Mouse (Mus musculus) thymus, postnatal 36 days (tissue): ENCODE results near the gene Tmem201.

Source experiments
- DNase-seq, 2 experiments: peaks; one replicate each; pipeline ENCODE4 v3.0.0; 2022; ENCODE audit warnings: mixed read lengths in 2 of 2

Tmem201 gene

DNA sequence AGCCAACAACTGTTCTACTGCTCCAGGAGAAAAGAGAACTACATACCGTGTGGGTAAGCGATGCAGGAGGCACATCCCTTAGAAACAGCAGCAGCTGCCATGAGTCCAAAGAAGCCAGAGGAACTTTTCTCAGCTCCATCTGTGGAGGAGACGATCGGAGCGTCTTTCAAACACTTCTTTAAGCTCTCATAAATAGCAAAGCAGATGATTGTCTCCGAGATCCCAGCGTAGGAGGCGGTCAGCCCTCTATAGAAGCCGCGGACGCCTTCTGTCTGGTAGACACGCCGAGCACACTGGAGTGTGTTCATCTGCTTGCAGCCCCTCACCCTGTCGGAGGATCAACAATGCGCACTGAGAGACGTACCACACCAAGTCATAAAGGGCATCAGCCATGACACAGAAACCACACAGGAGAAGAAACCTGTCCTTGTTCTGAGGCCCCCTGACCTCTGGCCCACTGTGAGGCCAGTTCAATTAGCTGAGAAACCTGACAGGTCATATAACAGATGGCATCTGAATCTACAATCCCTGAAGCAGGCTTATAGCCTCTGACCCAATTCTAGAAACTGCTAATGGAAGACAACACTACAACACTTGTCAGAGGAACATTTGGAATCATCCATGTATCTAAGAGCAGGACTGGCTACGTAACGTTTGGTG lies 11.3 kb upstream of the Tmem201 start:
- no peak for DNase-seq

DNA sequence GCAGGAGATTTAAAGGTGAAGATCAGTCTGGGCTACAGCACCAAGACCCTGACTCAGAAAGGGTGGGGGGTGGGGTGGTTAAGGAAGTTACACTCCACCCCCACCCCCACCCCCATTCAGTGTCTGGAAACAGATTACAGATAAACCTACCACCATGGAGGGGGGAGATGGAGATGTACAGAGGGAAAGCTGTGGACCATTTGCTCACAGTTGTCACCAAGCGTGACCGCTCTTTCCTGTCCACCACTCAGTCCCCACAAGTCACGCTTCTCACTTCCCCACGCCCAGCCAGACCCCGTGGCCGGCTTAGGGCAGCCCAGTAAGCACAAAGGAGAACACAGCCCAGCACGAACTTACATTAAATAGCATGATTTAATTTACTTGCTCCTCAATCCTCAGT lies 6.3 kb upstream of the Tmem201 start:
- DNase-seq: no peak

DNA sequence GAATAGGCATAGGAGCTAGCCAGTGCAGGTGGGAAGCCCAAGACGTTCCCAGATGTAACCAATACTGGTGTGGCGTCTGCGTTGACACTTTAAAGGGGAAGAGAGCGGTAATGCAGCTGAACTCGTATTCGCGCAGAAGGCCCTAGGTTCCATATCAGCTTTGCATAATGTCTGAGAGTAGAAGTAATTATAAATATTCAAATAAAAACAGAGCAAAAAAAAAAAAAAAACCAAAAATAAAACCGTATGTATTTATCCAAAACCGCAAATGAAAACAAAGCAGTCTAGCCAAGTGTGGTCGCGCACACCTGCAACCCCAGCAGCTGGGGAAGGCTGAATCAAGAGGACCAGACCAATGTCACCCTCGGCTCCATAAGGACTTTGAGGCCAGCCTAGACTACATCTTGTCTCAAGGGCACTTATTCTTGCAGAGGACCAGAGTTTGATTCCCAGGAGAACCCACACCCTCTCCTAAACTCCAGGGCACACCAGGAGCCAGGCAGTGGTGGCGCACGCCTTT lies 4.2 kb upstream of the Tmem201 start:
- DNase-seq: no peak

DNA sequence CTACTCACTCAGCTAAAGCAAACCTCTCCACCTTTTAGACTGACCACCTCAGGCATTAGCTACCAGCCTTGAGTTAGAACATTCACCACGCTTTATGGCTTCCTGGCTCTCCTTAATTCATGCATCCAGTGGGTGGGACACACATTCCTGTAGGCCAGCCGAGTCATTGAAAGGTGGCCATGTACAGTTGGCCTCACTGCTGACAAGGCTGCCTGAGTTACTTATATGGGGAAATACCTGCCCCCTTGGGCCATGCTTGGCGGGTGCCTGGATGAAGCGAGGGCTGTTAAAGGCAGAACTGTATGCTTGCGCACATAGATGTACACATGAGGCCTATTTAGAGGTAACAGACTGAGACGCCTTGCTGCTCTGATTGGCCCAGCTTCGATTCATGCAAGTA lies 2.5 kb upstream of the Tmem201 start:
- no peak for DNase-seq

DNA sequence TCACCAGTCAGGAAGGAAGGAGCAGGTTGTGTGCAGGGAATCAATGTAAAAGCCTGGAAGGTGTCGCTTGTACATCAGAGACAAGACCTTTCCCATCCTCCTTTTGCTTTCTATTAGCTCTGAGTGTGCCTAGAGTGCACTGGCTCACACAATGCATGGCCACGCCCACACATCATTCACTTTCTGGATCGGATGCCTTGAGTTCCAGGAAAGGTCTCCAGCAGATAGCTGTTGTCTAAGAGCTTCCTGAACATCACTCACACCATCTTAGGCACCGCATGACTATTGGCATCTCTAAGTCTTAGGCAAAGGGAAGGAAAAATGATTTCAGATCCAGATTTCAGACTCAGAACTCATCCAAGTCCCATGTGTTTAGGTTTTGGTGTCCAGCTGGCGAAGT lies 1.6 kb upstream of the Tmem201 start:
- DNase-seq: no peak

DNA sequence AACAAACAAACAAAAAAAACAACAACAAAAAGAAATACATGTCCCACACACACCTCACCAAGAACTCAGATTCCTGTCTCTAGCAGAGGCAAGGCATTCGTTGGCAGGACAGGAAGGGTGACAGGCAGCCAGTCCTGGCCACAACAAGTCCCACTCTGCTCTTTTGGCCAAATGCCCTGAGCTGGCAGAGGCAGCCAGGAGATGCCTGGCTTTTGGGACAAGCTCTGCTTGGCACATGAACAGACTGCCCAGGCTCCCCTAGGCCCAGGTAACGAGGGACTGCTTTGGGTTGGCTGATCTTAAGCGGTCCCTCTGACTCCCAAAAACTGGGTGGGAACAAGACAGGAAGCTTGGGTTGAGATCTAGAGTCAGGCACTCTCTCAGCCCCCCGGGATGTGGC lies 1.3 kb downstream of the Tmem201 start:
- DNase-seq: no peak

DNA sequence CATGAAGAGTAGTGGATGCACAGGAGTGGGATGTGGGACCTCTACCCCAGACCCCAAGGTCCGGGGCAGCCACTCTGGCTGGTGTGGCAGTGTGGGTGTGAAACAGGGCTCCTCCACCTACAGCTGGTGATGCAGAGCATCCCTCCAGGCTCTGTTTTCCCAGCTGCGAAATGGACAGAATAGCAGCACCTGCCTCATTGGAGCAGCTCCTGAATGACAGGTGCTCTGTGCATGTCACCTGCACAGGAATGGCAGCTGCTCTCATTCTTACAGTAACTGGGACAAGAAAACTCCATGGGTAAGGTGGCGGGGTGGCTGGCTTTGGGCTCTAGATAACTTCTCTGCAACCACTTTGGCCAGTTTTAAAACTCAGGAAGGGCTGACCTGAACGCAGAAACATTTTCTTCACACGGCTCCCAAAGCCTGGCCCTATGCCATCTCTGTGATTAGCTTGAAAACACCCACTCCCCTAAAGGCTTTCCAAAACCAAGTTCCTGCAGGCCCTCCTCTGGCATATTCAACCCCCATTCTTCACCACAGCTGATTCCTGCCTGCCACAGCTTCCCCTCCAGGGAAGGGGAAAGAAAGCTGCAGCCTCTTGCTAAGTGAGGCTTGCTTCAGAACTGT lies 2.1 kb downstream of the Tmem201 start:
- no peak for DNase-seq

DNA sequence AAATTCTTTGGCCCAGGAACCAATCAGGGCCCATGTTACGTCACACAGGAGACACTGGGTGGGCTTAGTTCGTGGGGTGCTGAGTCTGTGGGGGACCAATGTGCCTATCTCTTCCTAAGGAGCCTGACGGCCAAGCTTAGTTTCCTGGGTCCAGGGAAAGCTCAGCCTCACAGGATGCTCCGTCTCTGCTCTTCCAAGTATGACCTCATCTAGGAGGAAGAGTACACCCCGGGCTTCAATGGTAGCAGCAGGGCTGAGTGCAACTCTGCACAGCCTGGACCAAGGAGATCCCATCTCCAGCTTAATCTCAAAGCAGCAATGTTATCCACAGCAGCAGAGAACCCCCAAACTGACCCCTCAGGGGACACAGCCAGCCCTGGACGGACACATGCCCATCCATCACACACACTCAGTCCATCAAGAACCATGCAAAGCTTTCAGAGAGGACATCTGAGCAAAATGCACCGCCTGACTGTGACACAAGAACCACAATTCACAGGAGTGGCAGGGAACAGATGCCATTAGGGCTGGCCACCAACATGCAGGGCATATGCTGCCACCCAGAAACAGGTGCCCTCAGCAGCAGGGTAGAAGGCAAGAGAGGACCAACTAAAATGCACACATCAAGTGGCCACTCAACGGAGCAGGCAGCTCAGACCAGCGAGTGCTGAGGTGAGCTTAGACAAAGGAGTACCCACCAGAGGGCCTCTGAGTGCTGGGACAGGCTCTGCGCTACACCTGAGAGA lies 2.9 kb downstream of the Tmem201 start:
- no peak for DNase-seq

DNA sequence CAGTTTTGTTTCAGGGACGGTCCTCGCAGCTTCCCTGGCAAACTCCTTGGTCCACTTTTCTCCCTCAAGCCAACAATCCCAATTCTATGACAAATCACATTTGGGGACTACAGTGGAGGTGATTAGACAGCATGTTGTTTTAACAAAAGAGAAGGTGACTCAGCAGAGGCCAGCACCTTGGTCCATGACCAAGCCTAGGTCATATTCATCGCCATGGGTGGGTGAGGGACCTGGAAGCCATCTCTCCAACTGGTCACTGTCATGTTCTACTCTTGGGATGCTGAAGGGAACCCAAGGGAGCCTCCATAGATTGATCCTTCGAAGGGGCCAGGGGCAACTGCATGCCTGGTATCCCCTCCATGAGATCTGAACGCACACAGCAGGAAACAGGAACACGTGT lies 3.6 kb downstream of the Tmem201 start:
- no peak for DNase-seq

DNA sequence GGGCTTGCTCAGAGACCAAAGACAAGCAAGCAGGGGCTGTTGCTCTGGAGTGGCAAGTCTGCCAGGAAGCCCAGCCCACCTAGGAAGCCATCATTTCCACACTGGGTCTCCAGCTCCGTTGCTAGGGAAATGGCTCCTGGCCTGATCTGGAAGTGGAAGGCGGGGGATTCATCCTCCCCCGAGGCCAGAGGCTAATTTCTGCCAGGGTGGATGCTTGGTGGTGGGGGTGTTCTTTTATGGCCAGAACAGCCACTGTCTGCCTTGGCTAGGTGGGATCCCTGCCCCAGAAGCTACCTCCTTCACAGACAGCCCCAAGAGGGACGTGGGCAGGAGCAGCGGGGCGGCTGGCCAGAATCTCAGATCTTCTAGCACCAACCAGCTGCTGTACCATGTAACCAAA lies 4.1 kb downstream of the Tmem201 start:
- no peak for DNase-seq

DNA sequence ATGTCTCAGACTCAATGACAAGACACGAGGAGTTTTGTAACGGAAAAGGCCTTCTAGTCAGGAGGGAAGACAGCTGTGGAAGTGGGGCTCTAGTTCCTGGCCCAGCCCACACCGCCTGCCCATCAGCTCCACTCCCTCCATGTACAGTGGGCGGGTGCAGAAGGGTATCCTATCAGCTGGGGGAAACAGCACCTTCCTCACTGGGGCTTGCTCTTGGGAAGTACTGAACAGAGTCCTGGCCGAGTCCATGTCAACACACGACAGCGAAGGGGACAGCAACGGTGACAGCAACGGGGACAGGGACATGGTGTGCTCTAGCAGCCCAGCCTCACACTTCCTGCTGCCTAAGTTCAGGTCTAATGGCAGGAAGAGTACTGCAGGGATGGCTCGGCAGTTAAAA lies 5.0 kb downstream of the Tmem201 start:
- no peak for DNase-seq

DNA sequence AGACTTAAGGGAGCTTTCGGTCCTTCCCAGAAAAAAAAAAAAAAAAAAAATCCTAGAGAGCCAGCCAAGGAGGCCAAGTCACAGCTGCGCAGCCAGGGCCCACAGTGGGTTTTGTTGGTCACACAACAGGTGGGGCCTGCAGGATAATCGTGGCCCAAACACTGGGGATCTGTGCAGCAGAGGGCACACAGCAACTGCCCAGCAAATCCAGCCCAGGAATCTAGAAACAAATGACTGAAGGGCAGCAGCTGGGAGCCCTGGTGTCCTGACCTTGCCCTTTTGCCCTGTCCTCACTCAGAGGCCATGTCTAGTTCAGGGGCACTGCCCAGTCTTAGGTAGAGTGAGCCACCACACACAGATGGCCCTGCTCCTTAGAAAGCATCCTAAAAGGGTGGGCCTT lies 5.5 kb downstream of the Tmem201 start:
- no peak for DNase-seq

DNA sequence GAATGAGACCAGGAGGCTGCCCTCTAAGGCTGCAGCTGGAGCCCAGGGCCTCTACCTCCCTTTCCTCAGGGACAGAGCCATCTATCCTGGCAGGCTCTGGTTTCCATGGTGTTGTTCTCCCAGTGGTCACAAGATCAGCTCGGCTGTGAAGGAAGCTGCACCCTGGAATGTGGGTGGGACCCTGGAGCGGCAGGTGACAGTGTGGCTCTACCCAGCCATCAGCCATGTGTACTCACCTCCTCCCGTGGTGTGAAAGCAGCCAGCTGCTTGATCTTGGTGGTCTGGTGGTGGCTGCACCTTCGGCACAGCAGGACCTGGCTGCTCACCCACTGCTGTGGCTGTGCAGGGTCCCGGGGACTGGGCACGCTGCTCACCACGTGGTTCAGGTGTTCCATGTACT lies 7.0 kb downstream of the Tmem201 start:
- DNase-seq: no peak

DNA sequence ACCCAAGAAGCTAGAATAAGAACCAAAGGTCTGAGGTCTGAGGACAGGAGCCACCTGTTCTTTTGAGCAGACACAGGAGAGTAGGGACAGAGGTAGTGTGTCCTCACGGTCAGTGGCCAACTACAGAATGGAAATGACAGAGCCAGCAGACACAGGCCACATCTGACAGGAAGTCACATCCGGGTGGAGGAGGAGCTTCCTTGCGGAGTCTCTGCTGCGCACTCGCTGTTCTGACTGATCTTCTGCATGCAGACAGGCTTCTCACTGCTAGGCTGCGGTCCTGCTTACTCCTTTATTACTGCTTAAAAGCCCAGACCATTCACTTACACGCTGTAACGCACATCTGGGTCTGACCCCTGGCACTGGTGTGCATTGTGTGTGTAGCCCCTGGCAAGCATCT lies 9.0 kb downstream of the Tmem201 start:
- DNase-seq: no peak

DNA sequence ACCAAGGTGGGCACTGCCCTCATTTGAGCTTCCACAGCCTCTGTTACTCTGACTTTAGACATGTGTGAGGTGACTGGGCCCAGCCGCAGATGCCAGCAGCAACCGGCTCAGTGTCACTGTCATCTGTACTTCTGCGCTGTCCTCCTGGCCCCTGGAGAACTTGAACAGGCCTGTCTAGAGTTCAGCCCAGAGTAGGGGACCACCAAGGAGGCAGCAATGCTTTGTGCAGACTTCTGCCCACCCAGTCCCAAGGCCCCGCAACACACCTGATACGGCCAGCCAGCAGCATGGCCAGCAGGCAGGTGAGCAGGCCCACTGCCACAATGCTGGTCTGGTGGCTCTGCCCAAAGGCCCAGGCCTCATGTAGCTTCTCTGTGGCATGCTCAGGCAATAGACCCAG lies 10.2 kb downstream of the Tmem201 start:
- no peak for DNase-seq

DNA sequence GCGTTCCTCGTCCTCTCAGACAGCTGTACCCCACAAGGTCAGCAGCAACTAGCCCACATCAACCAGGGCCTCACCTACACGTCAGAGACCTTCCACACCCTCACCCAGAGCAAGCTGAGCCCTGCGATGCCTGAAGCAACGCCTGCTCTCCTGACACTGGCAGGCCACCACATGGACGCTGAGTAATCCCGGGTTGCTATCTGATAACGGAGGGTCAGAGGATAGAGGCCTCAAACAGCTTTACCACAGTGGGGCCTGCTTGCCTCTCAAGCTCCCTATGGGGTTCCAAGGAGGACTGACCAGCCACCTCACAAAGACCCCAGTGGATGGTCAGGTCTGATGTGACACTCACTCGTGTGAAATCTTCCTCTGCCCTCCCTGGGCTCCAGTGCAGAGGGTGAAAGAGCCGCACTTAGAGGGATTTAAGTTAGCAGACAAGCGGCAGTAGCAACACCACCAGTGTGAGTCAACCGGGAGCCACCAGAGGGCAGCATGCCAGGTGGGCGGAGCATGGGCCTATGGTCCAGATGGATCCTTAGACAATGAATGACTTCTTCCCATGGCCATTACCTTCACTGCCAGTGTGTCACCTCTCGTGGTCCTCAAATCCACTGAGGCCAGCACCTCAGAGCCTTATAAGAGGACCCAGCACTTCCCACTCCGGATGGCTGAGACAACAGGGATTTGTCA lies 12.0 kb downstream of the Tmem201 start:
- DNase-seq: peak; percentile 62 to 69

DNA sequence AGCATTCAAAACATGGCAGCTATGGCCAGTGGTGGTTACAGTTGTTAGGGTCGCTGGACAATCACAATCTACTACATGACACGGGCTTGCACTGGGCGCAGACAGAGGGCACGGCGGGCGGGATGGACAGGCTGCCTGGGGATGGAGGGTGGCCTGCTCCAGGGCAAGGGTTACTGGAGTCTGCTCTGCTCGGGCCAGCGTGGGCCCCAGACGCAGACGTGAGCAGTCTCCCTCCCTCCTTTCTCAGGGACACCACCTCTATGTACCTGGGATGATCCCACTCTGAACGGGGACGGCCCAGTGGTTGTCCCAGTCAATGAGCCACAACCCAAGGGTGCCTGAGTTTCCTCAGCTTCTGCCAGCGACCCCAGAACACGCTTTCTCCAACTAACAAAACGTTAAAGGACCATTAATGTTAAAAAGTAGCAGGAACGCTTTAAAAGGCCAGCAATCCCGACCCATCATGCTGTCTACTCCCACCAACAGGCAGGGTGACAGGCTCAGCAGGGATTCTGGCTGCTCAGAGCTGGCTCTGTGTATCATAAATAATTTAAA lies 12.9 kb downstream of the Tmem201 start:
- DNase-seq: no peak

DNA sequence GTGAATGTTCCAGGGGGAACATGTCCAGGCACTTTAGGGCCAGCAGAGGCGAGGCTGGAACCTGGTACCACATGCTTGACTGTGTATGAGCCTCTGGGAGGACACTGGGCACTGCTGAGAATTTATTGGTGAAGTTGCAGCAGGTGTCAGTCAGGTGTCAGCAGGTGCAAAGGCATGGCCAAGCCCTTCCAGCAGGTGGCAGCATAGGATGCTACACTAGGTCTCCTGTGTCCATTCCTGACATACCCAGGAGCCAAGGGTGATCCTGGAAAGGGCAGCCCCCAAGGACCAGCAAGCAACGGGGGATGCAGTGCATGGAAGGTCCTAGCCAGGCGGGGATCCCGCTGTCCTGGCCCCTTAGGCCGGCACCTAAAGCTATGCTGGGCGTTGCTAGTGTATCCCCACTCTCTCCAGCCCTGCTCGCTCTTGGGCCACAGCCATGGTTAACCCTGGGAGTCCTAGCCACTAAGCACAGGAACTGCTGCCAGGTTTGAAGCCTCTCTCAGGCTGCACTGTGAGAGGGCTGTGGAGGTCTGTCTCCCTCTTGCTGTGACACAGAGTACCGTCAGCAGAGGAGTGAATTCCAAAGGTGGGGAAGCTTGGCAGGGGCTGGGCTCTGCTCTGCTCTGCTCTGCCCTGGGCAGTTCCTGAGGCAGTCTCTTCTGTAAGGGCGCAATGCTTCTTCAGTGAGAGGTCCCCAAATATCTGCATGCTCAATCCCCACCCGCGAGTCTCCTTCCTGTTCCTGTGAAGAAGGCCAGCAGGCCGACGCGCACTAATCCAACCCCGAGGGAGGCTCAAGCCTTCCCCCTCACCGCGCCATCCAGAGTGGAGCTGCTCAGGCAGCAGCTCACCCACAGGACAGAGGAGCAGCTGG lies 13.8 kb downstream of the Tmem201 start:
- DNase-seq: peak; percentile 53 to 55

DNA sequence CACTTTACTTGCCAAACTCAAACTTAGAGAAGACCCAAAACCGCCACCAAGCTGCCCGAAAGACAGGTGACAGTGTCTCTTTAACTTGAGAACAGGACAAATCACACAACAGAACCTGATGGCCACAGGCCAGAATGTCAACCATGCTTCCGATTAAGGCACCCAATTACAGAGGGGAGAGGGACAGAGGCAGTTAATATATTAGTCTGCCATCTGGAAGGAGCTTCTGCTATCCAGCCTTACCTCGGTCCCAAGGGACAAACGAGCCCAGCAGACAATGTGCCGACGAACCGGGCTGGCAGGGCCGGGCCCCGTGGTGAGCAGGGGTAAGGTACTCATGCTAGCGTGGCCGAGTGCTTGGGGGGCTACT lies 14.8 kb downstream of the Tmem201 start:
- DNase-seq: no peak

DNA sequence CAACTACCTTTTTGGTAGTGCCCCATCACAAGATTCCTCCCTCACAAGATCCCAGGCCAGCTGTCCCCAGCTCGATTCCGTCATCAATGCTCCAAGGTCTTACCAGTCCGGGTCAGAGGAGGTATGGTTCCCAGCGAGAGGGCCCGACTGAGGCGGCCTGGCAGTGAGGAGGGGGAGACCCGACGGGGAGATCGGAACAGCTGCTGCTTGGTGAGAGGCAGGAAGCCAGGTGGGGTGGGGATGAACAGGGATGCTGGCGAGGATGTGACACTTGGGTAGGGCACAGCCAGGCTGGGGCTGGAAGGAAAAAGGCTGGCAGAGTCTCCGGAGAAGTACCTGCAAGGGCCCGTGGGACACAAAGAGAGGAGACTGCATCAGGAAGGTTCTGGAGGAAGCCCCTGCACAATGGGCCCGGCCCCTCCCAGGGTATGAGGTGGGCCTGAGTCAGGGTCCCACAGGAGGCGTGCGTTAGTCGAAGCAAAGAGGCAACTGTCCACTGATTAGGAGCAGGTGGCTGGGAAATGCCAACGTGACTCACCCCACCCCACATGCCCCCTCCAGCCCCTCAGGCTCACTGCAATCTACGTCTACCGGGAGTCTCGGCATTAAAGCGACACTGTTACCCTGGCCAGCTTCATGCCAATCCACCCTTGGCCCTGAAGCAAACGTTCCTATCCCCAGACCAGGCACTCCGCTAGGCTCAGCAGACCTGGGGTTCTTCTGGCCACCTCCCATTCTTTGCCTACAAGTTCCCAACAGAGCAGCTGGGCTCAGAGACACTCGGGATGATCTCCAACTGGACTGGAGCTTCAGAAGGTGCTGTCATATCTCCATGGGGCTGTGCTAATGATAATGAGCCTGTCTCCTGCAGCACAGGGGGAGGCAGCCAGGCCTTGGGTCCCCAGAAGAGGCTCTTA lies 15.5 kb downstream of the Tmem201 start:
- DNase-seq: no peak

DNA sequence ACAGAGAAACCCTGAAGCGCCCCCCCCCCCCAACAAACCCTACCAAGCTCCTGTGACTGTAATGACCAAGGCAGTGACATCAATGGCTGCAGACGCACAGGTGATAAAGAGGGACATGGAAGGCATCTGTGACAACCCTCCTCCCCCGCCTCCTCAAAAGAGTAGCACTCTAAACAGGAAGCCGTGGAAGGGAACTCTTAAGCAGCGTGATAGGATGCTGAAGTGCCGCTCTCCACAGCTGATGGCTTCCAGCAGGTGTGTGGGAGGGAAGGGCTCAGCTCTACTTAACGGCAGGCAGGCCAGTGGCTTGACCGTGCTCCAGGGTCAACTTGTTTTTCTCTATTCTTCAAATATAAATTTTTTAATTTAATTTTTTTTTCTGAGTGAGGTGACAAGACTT lies 16.7 kb downstream of the Tmem201 start:
- peak in 1 of 2 experiments; percentile 46 for DNase-seq
